Mouse (Mus musculus) olfactory bulb, adult 2 months (tissue): ENCODE measurements at regions not wholly inside any gene's neighbourhood (a gene's known extent, or its start where the extent isn't known, plus 50 kb on each side); places are given as distances from the start of the nearest gene placed in this dataset.

ENCODE experiments used
- CTCF ChIP-seq: fragments of 200-500 bp; IDR thresholded peaks from 2 replicates; pipeline ENCODE4 v1.5.1; 2012; ENCODE audit warnings: low read depth, mild to moderate bottlenecking, low read length, moderate library complexity; ENCODE audit not compliant: insufficient read depth
- POLR2A ChIP-seq: fragments of 200-500 bp; IDR thresholded peaks from 2 replicates; pipeline ENCODE4 v1.6.1; 2012; ENCODE audit warnings: mild to moderate bottlenecking, low read depth, low read length, moderate library complexity; ENCODE audit not compliant: insufficient read depth

- TF ChIP-seq CTCF (no peak), POLR2A (no peak)
Measured at GRCm38 (mm10) chr12:109984651-109985050, 294.2 kb upstream of the Dio3 start.
